Mouse (Mus musculus) macrophage (primary cell): ENCODE measurements around the gene Praf2. TPM values are rescaled to one million over a fixed set of nuclear protein-coding genes. Genes with fewer than 3 reads are reported as not detected.
"Not testable (repeated sequence)": the region's sequence is repeated elsewhere in the genome, so short reads cannot be mapped to it uniquely, and the experiment has no call there.

Source experiments
- H3K27ac ChIP-seq: fragments of 350-480 bp; formaldehyde crosslinking; 2 replicates; pipeline ENCODE4 v1.9.0; 2021
- H3K36me3 ChIP-seq: fragments of 350-480 bp; formaldehyde crosslinking; 2 replicates; pipeline ENCODE4 v1.9.0; 2021; ENCODE audit errors: inconsistent target
- H3K4me3 ChIP-seq: fragments of 350-480 bp; formaldehyde crosslinking; 2 replicates; pipeline ENCODE4 v1.9.0; 2021; ENCODE audit errors: inconsistent target
- H3K79me2 ChIP-seq: fragments of 350-480 bp; formaldehyde crosslinking; 2 replicates; pipeline ENCODE4 v1.9.0; 2021; ENCODE audit errors: inconsistent target
- WGBS: methylation state at CpG from one replicate; pipeline ENCODE4 v1.1.7; 2026; ENCODE audit warnings: inconsistent platforms; ENCODE audit not compliant: missing documents; 5-methylcytosine and 5-hydroxymethylcytosine counted together
- polyA plus RNA-seq: library from polyadenylated mRNA; stranded (reverse); fragments of 250-400 nt; gene quantifications from 3 replicates; pipeline ENCODE4 v1.2.4, GENCODE M21; 2018; ENCODE audit warnings: inconsistent platforms

The Praf2 gene
- polyA plus RNA-seq, 1 experiment from 2014 or later = 12.3 TPM

DNA sequence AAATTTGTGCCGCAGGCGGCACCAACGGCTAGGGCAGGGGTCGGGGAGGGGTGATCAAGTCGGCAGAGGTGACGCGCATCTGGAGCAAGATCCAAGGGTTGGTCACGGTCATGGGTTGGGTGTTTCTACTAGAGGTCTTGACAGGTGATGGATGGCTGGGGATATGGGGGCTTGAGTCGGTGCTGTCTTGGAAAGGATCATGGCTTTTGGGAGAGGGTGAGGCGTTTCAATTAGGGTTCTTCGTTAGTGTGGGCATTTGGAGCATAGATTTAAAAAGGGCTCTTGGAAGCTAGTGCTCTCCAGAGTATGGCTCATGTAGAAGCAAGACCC, 6.0 kb upstream of the Praf2 start:
- Histone ChIP-seq H3K27ac (peak overlapping the region; percentile 84), H3K36me3 (no peaks in the 10 kb centered on the region), H3K79me2 (peaks cover 14% of the 10 kb centered on the region; the same call in 1 of the 2 replicates), H3K4me3 (peak overlapping the region; percentile 67)
- WGBS = 54% methylated on average over 8 of the region's 11 CpGs

DNA sequence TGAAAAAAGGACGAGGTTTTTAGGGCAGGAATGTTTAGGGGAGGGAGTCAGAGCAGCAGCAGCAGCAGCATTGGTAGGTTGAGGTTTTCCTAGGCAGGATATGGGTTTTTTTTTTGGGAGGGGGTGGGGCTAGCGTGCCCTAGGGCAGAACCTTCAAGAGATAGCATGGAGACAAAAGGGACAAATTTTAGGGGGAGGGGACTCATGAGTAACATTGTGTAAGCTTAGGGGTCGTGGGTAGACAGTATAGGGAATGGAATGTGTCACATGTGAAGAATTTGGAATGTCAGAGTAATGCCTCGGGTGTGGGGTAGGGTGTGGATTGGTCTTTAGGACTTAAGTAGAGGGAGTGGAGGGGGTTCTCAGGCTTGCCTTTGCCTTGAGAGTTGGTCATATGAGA, 5.5 kb upstream of the Praf2 start:
- Histone ChIP-seq H3K36me3 (no peaks in the 10 kb centered on the region), H3K27ac (peak overlapping the region; percentile 84; the same call in 1 of the 2 replicates), H3K79me2 (peaks cover 14% of the 10 kb centered on the region; the same call in 1 of the 2 replicates), H3K4me3 (peak overlapping the region; percentile 67)
- WGBS = 26% methylated on average over 4 of the region's 4 CpGs

DNA sequence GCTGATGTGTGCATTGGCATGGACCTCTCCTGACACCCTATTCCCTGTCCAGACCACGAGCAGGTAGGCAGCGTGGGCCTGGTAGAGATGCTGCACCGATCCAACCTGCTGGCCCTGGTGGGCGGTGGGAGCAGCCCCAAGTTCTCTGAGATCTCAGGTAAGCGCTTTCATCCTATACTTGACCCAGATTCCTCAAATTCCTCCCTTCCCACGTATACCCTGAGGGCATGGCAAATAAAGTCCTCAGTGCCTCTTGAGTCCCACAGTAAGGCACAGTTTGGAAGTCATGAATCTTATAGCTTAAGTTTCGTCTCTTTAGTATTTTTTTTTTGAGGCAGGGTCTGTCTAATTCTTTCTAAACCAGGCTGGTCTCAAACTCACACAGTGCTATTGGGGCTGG, 4.1 kb upstream of the Praf2 start:
- no peaks in the 10 kb centered on the region for H3K36me3 ChIP-seq
- no peak overlapping the region for H3K4me3 ChIP-seq
- WGBS = 88% methylated on average over 6 of the region's 7 CpGs
- peaks cover 14% of the 10 kb centered on the region; the same call in 1 of the 2 replicates for H3K79me2 ChIP-seq
- H3K27ac ChIP-seq = no peak overlapping the region

DNA sequence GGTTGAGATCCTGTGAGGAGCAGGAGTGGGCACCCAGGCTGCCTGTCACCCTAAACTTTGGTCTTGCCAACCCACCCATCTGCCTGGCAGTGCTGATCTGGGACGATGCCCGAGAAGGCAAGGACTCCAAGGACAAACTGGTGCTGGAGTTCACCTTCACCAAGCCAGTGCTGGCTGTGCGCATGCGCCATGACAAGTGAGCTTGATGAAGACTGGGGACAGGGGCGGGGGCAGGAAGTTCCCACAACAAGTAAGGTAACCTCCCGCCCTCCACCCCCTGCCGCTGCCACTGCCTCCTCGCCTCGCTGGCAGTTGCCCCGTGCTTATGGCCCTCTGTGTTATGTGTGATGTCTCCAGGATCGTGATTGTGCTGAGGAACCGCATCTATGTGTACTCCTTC, 2.4 kb upstream of the Praf2 start:
- WGBS = 90% methylated on average over 8 of the region's 12 CpGs
- H3K4me3 ChIP-seq = no peak overlapping the region

DNA sequence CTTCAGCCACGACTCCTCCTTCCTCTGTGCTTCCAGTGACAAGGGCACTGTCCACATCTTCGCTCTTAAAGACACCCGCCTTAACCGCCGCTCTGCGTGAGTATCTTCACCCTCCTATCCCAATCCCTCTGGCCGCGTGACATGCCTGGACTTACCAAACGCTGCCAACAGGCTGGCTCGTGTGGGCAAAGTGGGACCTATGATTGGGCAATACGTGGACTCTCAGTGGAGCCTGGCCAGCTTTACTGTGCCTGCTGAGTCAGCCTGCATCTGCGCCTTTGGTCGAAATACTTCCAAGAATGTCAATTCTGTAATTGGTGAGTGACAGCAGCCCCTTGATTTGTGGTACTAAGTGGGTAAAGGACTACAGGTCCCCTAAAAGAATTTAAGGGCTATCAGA, 1.1 kb upstream of the Praf2 start:
- 71% methylated on average over 13 of the region's 13 CpGs for WGBS
- Histone ChIP-seq H3K79me2 (peaks cover 14% of the 10 kb centered on the region; the same call in 1 of the 2 replicates), H3K4me3 (no peak overlapping the region), H3K27ac (no peak overlapping the region), H3K36me3 (no peaks in the 10 kb centered on the region)

More for the DNA sequence above, 2.4 kb upstream of the Praf2 start:
- no peaks in the 10 kb centered on the region for H3K36me3 ChIP-seq
- H3K79me2 ChIP-seq = peaks cover 14% of the 10 kb centered on the region; the same call in 1 of the 2 replicates
- H3K27ac ChIP-seq = no peak overlapping the region

DNA sequence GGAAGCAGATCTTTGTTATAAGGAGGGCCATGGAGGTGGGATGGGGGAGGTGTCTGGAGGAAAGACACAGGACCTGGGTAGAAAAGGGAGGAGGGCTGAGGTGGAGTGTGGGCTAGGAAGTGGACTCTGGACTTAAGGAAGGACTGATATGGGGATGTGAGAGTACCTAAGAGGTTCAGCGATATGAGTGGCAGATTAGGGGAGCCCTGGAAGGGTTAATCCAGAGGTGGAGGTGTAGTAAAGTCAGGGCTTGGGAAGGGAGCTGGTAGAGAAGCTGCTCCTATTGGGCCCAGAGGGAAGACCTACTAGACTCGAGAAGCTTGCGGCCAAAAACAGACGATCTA, 655 bp downstream of the Praf2 start:
- 49% methylated on average over 4 of the region's 4 CpGs for WGBS
- H3K27ac ChIP-seq = no peak overlapping the region
- H3K36me3 ChIP-seq = no peaks in the 10 kb centered on the region
- H3K4me3 ChIP-seq = peak overlapping the region; percentile 28
- H3K79me2 ChIP-seq = no peaks in the 10 kb centered on the region

DNA sequence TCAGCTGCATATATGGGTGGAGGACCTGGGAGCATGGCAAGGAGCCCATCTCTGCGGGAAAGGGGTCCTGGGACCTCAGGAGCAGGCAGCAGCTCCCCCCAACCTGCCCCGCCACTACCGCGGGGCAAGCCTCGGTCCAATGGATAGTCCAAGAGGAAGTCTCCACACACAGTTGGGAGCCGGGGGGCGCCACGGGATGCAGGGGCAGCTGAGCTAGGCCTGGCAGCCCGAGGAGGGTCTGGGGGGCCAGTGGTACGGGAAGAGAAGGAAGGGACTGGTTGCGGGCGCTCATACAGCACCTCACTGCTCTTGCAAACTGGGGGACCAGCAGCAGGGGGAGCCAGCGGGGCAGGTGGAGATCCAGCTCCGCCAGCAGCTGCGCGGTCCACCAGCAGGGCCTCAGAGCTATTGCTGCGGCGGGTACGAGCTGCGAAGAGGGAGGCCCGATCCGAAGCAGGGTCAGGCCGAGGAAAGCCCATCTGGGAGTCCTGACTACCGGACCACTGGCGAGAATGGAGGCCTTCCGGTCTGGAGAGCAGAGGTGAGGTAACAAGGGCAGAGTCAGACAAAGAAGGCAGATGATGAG, 5.4 kb downstream of the Praf2 start:
- H3K36me3 ChIP-seq = no peaks in the 10 kb centered on the region
- no peak overlapping the region for H3K27ac ChIP-seq
- no peaks in the 10 kb centered on the region for H3K79me2 ChIP-seq
- WGBS = 53% methylated on average over 12 of the region's 26 CpGs
- no peak overlapping the region for H3K4me3 ChIP-seq

DNA sequence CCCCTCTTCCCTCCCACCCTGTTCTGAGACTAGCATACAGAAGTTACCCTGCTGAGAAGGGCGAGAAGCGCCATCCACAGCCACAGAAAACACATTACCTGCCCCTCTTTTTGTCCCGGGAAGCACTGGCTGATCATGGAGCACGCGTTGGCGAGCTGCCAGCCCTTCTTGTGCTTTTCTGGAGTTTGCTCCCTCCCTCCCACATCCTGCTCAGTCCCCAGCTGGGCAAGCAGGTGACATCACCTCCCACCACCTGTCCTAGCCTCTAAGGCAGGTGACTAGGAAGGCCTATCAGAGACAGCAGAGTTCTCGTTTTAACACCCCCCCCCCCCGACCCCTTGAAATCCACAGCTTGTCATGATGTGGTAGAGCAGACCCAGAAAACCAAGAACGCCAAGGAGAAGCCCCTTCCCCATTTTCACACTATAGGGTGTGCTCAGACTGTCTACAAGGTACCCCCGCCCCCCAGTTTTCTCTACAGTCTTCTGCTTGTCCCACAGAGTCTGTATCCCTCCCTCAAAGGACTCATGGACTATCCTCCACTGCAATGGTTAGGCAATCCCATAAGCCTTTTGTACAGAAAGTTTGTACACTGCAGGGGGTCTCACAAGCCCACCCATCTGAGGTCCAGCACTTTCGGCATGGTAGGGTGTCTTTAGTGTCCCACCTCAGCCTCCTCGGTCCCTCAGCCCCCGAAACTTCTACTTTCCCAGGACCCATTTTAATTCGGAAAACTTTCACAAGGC, 11.3 kb downstream of the Praf2 start:
- H3K79me2 ChIP-seq = no peaks in the 10 kb centered on the region
- WGBS = 83% methylated on average over 12 of the region's 14 CpGs
- H3K4me3 ChIP-seq = no peak overlapping the region
- H3K36me3 ChIP-seq = no peaks in the 10 kb centered on the region
- H3K27ac ChIP-seq = no peak overlapping the region

DNA sequence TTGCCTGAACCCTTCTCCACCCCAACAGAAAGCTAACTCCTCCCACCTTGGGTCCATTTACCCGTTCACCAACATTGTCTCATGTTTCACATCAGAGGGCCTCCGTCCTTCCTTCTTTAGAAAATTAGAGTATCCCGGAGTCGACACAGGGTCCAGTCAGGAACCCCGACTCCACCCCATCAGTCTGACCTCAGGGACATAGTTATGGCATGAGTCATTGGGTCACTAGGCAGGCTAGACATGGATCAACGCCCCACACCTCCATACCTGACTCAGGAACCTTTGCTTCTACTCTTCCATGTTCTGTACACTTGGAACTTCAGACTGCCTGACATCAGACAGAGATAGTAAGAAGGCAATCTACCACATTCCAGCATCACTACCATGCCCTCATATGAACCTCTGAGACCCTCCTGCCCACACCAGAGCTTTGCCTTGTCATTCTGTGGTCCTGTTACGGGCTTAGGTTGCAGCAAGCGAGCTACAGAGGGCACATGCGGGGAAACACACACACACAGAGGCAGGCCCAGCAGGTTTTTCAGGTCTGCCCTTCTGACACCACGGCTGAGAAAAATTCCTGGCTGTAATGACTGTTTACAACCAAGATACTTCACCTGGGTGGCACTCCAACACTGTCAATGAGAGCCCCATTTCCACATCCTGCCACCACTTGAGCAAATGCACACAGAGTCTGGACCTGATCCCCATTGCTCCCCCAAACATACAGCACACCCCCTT, 12.0 kb downstream of the Praf2 start:
- Histone ChIP-seq H3K36me3 (no peaks in the 10 kb centered on the region), H3K27ac (no peak overlapping the region), H3K4me3 (no peak overlapping the region), H3K79me2 (no peaks in the 10 kb centered on the region)
- 85% methylated on average over 9 of the region's 10 CpGs for WGBS

DNA sequence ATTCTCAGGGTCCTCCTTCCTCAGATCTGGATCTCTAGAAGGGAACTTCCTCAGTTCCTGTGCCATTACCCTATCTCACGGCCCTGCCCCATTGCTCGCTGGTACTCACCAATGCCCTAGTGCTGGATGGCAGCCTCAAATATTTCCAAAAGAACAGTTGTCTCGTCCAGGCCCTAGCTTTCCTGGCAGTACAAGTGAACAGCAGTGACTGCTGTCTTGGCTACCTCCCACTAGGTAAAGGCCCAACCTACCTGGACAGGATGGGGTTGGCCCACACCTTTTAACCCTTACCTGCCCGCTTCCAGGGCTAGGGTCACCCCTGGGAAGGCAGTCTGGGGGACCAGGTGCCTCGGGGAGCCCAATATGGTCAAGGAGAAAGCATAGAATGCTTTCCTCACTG, 12.9 kb downstream of the Praf2 start:
- Histone ChIP-seq H3K36me3 (no peaks in the 10 kb centered on the region), H3K27ac (no peak overlapping the region), H3K79me2 (no peaks in the 10 kb centered on the region), H3K4me3 (no peak overlapping the region)
- WGBS = 71% methylated on average over 2 of the region's 5 CpGs

DNA sequence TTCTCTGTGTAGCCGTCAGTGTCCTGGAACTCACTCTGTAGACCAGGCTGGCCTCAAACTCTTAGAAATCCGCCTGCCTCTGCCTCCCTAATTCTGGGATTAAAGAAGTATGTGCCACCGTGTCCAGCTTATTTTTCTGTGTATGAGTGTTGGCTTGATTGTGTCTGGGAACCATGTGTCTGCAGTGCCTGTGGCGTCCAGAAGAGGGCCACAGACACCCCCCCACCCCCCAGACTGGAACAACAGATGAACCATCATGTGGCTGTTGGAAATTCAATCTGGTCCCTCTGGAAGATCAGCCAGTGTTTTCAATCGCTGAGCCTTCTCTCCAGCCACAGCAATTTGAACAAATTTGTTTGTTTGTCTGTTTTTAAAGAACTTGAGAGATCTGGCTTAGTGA, 15.2 kb downstream of the Praf2 start:
- Histone ChIP-seq H3K4me3 (no peak overlapping the region), H3K36me3 (no peaks in the 10 kb centered on the region), H3K27ac (no peak overlapping the region), H3K79me2 (no peaks in the 10 kb centered on the region)
- WGBS = 60% methylated on average over 4 of the region's 5 CpGs

DNA sequence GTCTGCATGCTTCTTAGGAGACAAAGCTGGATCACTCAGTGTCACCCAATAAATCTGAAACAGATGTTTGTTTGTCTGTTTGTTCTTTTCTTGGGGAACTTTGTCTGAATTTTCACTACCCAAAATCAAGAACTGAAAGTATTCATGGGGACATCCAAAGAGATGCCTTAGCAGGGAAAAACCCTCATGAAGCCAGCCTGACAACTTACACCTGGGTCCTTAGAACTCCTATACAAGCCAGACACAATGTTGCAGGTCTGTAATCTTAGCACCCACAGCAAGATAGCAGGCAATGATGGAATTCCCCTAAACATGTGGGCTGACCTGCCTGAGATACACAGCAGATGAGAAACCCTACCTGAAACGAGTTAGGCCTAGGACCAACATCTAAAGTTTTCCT, 16.7 kb downstream of the Praf2 start:
- Histone ChIP-seq H3K27ac (no peak overlapping the region), H3K4me3 (no peak overlapping the region), H3K36me3 (no peaks in the 10 kb centered on the region), H3K79me2 (no peaks in the 10 kb centered on the region)
- 83% methylated on average over 1 of the region's 1 CpGs for WGBS

DNA sequence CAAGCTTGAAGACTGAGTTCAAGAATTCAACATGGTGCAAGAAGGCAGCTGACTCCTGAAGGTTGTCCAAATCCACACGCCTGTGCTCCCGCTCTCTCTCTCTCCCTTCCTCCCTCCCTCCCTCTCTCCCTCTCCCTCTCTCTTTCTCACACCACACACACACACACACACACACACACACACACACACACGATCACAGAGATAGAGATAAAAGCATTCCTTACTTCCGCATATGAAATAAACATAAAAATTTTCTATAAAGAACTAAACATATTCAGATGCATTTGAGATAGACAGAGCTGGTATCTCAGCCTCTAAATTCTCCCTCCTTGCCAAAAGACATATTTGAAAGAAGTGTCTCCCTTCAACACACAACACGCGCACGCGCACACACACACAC, 17.2 kb downstream of the Praf2 start:
- Histone ChIP-seq H3K27ac (no peak overlapping the region), H3K4me3 (no peak overlapping the region), H3K79me2 (no peaks in the 10 kb centered on the region), H3K36me3 (no peaks in the 10 kb centered on the region)
- WGBS = 88% methylated on average over 6 of the region's 8 CpGs

DNA sequence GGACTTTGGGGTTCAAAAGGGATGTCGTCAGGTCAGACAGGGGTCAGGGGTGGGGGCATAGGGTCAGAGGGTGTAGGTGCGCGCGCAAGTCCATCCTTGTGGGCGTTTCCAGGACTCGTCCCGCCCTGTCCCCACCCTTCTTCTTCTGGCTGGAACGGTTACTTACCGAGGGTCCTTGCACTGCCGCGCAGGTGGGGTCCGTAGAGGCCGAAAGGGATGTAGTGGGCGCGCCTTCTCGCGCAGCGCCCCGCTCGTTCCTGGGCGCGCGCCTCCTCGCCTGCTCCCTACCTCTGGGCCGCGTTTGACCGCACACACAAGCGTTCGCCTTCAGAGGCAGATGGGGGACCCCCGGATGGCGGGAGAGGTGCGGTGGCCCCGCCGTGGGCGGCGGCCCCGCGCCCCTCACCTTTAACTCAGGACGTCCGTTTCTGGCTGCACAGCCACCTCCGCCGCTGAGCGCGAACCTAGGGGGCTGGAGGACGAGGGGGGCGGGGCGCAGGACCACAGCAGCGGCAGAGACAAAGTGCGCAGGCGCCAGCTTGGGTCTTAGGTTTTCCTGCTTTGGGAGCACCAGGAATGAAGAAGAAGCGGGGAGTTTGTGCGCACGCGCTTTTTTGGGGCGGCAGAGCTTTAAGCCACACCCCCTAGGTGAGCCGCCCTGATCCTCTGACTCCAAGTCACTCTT, 22.3 kb downstream of the Praf2 start, which contains the start of gene Ccdc120:
Ccdc120 (minus strand) TSS at position 474 of the 685 bp plus-strand sequence.
- Histone ChIP-seq H3K36me3 (no peaks in the 10 kb centered on the region), H3K79me2 (no peaks in the 10 kb centered on the region), H3K4me3 (peak within 1 kb of the TSS; percentile 8; the same call in 1 of the 2 replicates), H3K27ac (no peak within 1 kb of the TSS)
- 31% methylated on average over 40 of the region's 56 CpGs for WGBS

DNA sequence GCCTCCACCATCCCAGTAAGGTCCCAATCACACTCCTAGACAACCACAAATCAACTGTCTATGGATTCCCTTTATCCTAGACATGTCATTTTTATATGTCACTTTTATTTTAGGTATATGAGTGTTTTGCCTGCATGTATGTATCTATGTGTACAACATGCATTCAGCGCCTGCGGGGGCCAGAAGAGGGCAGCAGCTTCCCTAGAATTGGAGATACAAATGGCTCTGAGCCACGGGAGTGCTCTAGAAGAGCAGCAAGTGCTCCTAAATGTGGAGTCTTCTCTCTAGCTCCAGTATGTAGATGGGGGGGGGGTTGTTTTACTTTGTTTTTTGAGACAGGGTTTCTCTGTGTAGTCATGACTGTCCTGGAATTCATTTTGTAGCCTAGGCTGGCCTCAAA, 25.4 kb downstream of the Praf2 start:
- not testable (repeated sequence) for H3K27ac ChIP-seq, H3K4me3 ChIP-seq, H3K36me3 ChIP-seq, H3K79me2 ChIP-seq
- no CpG with 5 or more reads among the region's 3 CpGs for WGBS
